Comparison of ENCODE assay signal across 28 mouse cellular contexts in the genomic region with DNA sequence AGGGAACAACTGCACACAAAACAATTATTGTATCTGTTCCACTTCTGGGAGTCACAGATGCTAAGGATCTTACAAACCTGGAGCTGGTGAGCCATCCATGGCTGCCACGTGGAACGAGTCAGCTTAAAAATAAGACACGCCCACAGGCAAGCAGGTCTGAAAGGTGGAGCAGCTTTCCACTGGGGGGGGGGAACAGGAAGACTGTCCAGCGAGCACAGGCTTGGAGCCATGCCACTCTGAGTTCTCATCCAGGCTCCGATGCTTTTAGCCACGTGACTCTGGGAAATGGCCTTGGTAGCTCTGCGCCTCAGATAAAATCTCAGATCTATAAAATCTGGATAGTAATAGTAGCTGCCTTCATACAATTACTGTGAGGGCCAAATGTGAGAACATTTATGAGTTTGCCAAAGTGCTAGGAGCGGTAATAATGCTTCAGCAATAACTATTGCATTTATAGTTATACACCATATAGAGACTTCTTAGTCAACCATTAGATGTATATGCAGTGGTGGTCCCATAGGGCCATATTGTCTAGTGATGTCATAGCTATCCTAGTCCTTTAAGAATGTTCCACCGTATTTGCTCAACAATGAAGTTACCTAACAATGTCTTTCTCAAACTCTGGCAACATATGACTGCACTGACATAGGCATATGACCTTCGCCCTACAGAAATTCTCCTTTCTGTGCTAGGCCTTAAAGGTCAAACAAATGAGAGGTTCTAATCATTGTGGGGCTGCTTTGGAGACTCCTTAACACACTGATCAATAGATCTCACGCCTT. TPM values are rescaled to one million over a fixed set of nuclear protein-coding genes. Genes with fewer than 3 reads are reported as not detected.
A peak's percentile ranks its signal among the peaks of the same experiment; 100 is the strongest.
DNase-seq lines count a peak whose midpoint lies in the region; ATAC-seq lines count a peak whose summit lies in the region.
"Had no signal": no experiment of that assay in that cellular context is flagged by ENCODE, and none has a peak within 500 bp of the region (broad histone marks: within the 10 kb centered on the region; RNA-seq: fewer than 3 reads in every experiment).

No protein-coding gene starts in this region.

- H3K4me1 ChIP-seq in hindbrain, embryonic 13.5 days (replicated peaks) = peaks cover 8% of the 10 kb centered on the region
- H3K4me1 ChIP-seq in hindbrain, embryonic 14.5 days (replicated peaks; ENCODE audit: control insufficient read depth, insufficient read depth, low read length) = no peaks in the 10 kb centered on the region
- H3K4me1 ChIP-seq in midbrain, embryonic 15.5 days = peaks cover 8% of the 10 kb centered on the region; the same call in 1 of the 2 replicates
- no peaks in the 10 kb centered on the region for H3K4me1 ChIP-seq in midbrain, embryonic 14.5 days (ENCODE audit: control insufficient read depth, insufficient read depth, low read length)
- H3K4me1 ChIP-seq in brown adipose tissue, adult 24 weeks (ENCODE audit: control insufficient read depth, insufficient read depth, insufficient read length, low read length) = 0 out of 2 replicates have a peak, but pooled peaks cover 3% of the 10 kb centered on the region
- H3K4me1 ChIP-seq: embryonic facial prominence, embryonic 15.5 days had no signal

- no peaks in the 10 kb centered on the region for H3K36me3 ChIP-seq in hindbrain, embryonic 13.5 days
- H3K36me3 ChIP-seq in hindbrain, embryonic 14.5 days (replicated peaks; ENCODE audit: control insufficient read depth, insufficient read depth) = no peaks in the 10 kb centered on the region
- no peaks in the 10 kb centered on the region for H3K36me3 ChIP-seq in midbrain, embryonic 15.5 days (replicated peaks)
- no peaks in the 10 kb centered on the region for H3K36me3 ChIP-seq in midbrain, embryonic 14.5 days (ENCODE audit: control insufficient read depth, insufficient read depth, low read length)
- H3K36me3 ChIP-seq: embryonic facial prominence, embryonic 15.5 days; hindbrain, embryonic 12.5 days; limb, embryonic 12.5 days; neural tube, embryonic 13.5 days had no signal

- WGBS in hindbrain, embryonic 13.5 days = 77% methylated on average over 11 of the region's 11 CpGs
- 80% methylated on average over 11 of the region's 11 CpGs for WGBS in hindbrain, embryonic 14.5 days
- WGBS in midbrain, embryonic 15.5 days = 71% methylated on average over 11 of the region's 11 CpGs
- WGBS in midbrain, embryonic 14.5 days = 78% methylated on average over 11 of the region's 11 CpGs

- no peak for ATAC-seq in hindbrain, embryonic 13.5 days (ENCODE audit: low FRiP score)
- ATAC-seq in hindbrain, embryonic 14.5 days (ENCODE audit: low FRiP score) = no peak
- ATAC-seq in midbrain, embryonic 15.5 days (replicated peaks) = peak; percentile 39; the same call in 1 of the 2 replicates
- no peak for ATAC-seq in midbrain, embryonic 14.5 days (ENCODE audit: low FRiP score, low TSS enrichment)
- ATAC-seq: activated CD4-positive, CD25-positive, alpha-beta regulatory T cell, adult 4 months; forebrain, embryonic 13.5 days; intestine, postnatal 0 days had no signal

- no peak overlapping the region for H3K4me2 ChIP-seq in hindbrain, embryonic 13.5 days
- no peak overlapping the region for H3K4me2 ChIP-seq in hindbrain, embryonic 14.5 days (replicated peaks)
- H3K4me2 ChIP-seq in midbrain, embryonic 15.5 days = no peak overlapping the region
- no peak overlapping the region for H3K4me2 ChIP-seq in midbrain, embryonic 14.5 days (ENCODE audit: low read length)
- H3K4me2 ChIP-seq: embryonic facial prominence, embryonic 15.5 days; forebrain, embryonic 13.5 days; heart, embryonic 11.5 days; hindbrain, embryonic 12.5 days; limb, embryonic 12.5 days; lung, embryonic 14.5 days; neural tube, embryonic 13.5 days had no signal

- no peaks in the 10 kb centered on the region for H3K9me3 ChIP-seq in hindbrain, embryonic 13.5 days
- H3K9me3 ChIP-seq in hindbrain, embryonic 14.5 days (ENCODE audit: control insufficient read depth, low read length) = no peaks in the 10 kb centered on the region
- no peaks in the 10 kb centered on the region for H3K9me3 ChIP-seq in midbrain, embryonic 15.5 days
- H3K9me3 ChIP-seq in midbrain, embryonic 14.5 days (ENCODE audit: control insufficient read depth, low read length) = no peaks in the 10 kb centered on the region
- H3K9me3 ChIP-seq: embryonic facial prominence, embryonic 15.5 days; forebrain, embryonic 13.5 days; hindbrain, embryonic 12.5 days; limb, embryonic 12.5 days; neural tube, embryonic 13.5 days had no signal

- no peak for DNase-seq in hindbrain, embryonic 14.5 days (ENCODE audit: low spot score)
- DNase-seq in midbrain, embryonic 14.5 days = no peak
- DNase-seq in thymus, postnatal 25 days = no peak
- DNase-seq in left cerebral cortex, postnatal 25 days (ENCODE audit: low spot score in 2 of 2) = no peak
- DNase-seq: cerebellum, adult 11-12 months; gastrocnemius, postnatal 25 days; heart, adult 18-20 months; heart, postnatal 36 days; kidney, adult 9 months; kidney, postnatal 10 days; layer of hippocampus, adult 9-11 months; lung, embryonic 14.5 days; lung, postnatal 14 days; right cerebral cortex, postnatal 4 days had no signal

- peak overlapping the region; percentile 35; the same call in 1 of the 2 replicates for H3K27ac ChIP-seq in hindbrain, embryonic 13.5 days
- no peak overlapping the region for H3K27ac ChIP-seq in hindbrain, embryonic 14.5 days
- no peak overlapping the region for H3K27ac ChIP-seq in midbrain, embryonic 15.5 days
- H3K27ac ChIP-seq in midbrain, embryonic 14.5 days (replicated peaks; ENCODE audit: low read depth, low read length) = no peak overlapping the region
- peak overlapping the region; percentile 15; the same call in 1 of the 2 replicates for H3K27ac ChIP-seq in brown adipose tissue, adult 24 weeks (replicated peaks; ENCODE audit: low read depth, low read length)
- H3K27ac ChIP-seq: embryonic facial prominence, embryonic 15.5 days; forebrain, embryonic 13.5 days; hindbrain, embryonic 12.5 days; limb, embryonic 12.5 days; liver, embryonic 14.5 days; neural tube, embryonic 13.5 days; stomach, postnatal 0 days had no signal

- no peak overlapping the region for H3K9ac ChIP-seq in hindbrain, embryonic 13.5 days
- H3K9ac ChIP-seq in hindbrain, embryonic 14.5 days = no peak overlapping the region
- H3K9ac ChIP-seq in midbrain, embryonic 15.5 days = no peak overlapping the region
- H3K9ac ChIP-seq in midbrain, embryonic 14.5 days (replicated peaks; ENCODE audit: low read length) = no peak overlapping the region
- H3K9ac ChIP-seq: embryonic facial prominence, embryonic 15.5 days; forebrain, embryonic 13.5 days; hindbrain, embryonic 12.5 days; limb, embryonic 12.5 days; liver, embryonic 14.5 days; lung, embryonic 14.5 days; neural tube, embryonic 13.5 days had no signal

- intact Hi-C loops in left cerebral cortex, postnatal 25 days (cut with DNase I) = no loop called here

- H3K27me3 ChIP-seq in hindbrain, embryonic 13.5 days = no peaks in the 10 kb centered on the region
- H3K27me3 ChIP-seq in hindbrain, embryonic 14.5 days (ENCODE audit: control insufficient read depth, insufficient read depth, low read length) = no peaks in the 10 kb centered on the region
- H3K27me3 ChIP-seq in midbrain, embryonic 15.5 days (replicated peaks) = no peaks in the 10 kb centered on the region
- no peaks in the 10 kb centered on the region for H3K27me3 ChIP-seq in midbrain, embryonic 14.5 days (ENCODE audit: control insufficient read depth, insufficient read depth, low read length)
- H3K27me3 ChIP-seq: CH12.LX; embryonic facial prominence, embryonic 15.5 days; forebrain, embryonic 13.5 days; hindbrain, embryonic 12.5 days; limb, embryonic 12.5 days; neural tube, embryonic 13.5 days had no signal

- H3K4me3 ChIP-seq in hindbrain, embryonic 13.5 days = no peak overlapping the region
- no peak overlapping the region for H3K4me3 ChIP-seq in hindbrain, embryonic 14.5 days (replicated peaks; ENCODE audit: low read length)
- no peak overlapping the region for H3K4me3 ChIP-seq in midbrain, embryonic 15.5 days
- H3K4me3 ChIP-seq in midbrain, embryonic 14.5 days (replicated peaks; ENCODE audit: low read depth, low read length) = no peak overlapping the region
- no peak overlapping the region for H3K4me3 ChIP-seq in brown adipose tissue, adult 24 weeks (ENCODE audit: insufficient read depth, low read depth, low read length)
- H3K4me3 ChIP-seq: embryonic facial prominence, embryonic 15.5 days; forebrain, embryonic 13.5 days; hindbrain, embryonic 12.5 days; limb, embryonic 12.5 days; neural tube, embryonic 13.5 days had no signal

RNA-seq across cellular contexts. Expression of a gene that starts 38.4 kb away (rescaled TPM):
- polyA plus RNA-seq in hindbrain, embryonic 13.5 days (2015; fragmentation: Nextera tagmentation; extraction: Ambion mirVana) = 408 and 431 TPM in 2 replicates
- 399 and 416 TPM in 2 replicates for polyA plus RNA-seq in hindbrain, embryonic 14.5 days (2014; fragmentation: Nextera tagmentation; extraction: Ambion mirVana)
- 364 and 368 TPM in 2 replicates for polyA plus RNA-seq in midbrain, embryonic 15.5 days (2015; fragmentation: Nextera tagmentation; extraction: Ambion mirVana)
- 309 and 484 TPM in 2 replicates for polyA plus RNA-seq in midbrain, embryonic 14.5 days (2014; fragmentation: Nextera tagmentation; extraction: Ambion mirVana)
- 135 and 164 TPM in 2 replicates for polyA plus RNA-seq in brown adipose tissue, adult 24 weeks (2012; ENCODE audit: insufficient read depth, insufficient read length, missing spikeins)
- 100 to 1,000 TPM; 329 to 340 TPM for total RNA-seq in left cerebral cortex, postnatal 25 days (2021)

Comparison
In these comparisons a context has a peak if more than half of its experiments do, and no peak if none do; other contexts are left out.
1. H3K27ac ChIP-seq: peak in hindbrain, embryonic 13.5 days (single experiment) and brown adipose tissue, adult 24 weeks (single experiment); none in hindbrain, embryonic 14.5 days (single experiment), midbrain, embryonic 15.5 days (single experiment) and midbrain, embryonic 14.5 days (single experiment).